Mouse (Mus musculus) thymus, postnatal 14 days (tissue): ENCODE measurements at regions not wholly inside any gene's neighbourhood (a gene's known extent, or its start where the extent isn't known, plus 50 kb on each side); places are given as distances from the start of the nearest gene placed in this dataset.

ENCODE experiments used
- DNase-seq: peaks from one replicate; pipeline ENCODE4 v3.0.0; 2021

- DNase-seq, result no peak
Measured at GRCm38 (mm10) chr11:64135308-64135591, 56.0 kb upstream of the Cox10 start.

DNA sequence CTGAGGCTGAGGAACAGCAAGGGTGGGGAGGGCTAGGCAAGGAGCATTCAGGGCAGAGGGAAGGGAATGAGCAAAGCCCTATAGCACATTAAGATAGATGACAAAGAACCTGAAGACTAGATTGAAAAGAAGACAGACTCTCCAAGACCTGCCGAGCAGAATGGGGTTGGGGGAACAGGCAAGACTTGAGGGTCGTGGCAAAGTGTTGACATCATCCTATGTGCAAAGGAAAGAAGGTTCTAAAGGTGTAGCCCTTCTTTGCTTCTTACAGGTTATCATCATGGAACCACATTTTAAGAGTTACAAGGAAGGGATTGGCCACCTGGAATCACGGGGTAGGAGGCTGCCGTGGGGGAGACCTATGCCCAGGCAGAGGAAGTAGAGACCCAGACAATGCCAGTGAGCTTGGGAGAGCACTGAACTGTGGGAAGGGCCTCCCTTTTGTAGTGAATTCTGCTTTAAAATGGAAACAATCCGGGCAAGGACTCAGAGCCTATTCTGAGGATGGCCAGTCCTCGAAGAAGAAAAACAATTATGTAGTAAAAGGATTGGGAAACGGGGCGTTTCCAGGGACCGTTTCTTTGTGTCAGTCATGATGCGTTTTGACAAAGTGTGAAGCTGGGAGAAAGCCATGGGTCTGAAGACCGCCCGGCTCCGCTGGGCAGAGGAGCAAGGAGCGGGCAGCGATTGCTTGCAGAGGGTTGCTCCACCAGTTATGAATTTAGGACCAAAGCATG is 55.5 kb upstream of the Cox10 start:
- DNase-seq, result no peak
